Mouse (Mus musculus): ENCODE measurements around the gene Eef2. TPM values are rescaled to one million over a fixed set of nuclear protein-coding genes. Genes with fewer than 3 reads are reported as not detected.

Eef2 gene
- total and polyA plus RNA-seq, 2 experiments from 2014 or later = 485 to 2,175 TPM

DNA sequence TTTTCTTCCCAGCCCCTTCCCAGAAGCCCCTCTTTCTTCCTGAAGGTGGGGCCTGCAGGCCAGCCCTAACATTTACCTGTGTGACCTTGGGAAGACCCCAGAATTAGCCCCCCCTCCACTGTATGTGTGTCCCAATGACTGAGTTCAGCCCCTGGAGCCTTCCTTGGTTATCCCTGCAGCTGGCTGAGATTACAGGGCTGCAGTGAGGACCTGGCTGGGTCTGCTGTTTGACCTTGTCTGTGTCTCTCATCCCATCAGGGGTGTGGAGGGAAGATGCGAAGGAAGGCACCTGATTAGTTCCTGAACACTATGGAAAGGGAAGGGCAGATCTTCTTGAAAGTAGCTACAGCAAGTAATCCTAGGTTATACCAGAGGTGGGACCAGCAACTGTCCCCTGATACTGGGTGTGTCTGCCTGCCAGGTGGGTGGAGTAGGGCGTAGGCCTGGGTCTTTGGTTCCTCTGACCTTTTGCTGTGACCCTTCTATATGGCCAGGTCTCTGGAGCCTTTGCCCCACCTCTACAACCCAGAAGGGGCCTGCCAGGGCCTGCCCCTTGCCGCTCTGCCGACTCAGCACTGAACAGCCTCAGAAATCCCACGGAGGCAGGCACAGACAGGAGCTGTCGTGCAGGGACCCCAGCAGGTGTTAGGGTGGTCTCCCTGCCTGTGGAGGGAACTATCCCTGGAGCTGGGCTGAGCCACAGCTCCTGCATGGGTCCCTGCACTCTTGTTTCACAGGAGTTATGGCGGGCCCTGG, 34.8 kb upstream of the Eef2 start:
- WGBS = 78% methylated on average over 7 of the region's 7 CpGs
- no peak for ATAC-seq
- peaks cover 9% of the 10 kb centered on the region for H3K4me1 ChIP-seq (ENCODE audit: insufficient read depth)
- H3K27me3 ChIP-seq (ENCODE audit: insufficient read depth, low read length) = no peaks in the 10 kb centered on the region
- H3K4me2 ChIP-seq (ENCODE audit: low read depth) = no peak overlapping the region
- no peak for DNase-seq
- no peak overlapping the region for H3K4me3 ChIP-seq (ENCODE audit: low read depth, low read length)
- no peak overlapping the region for H3K9ac ChIP-seq
- no peaks in the 10 kb centered on the region for H3K9me3 ChIP-seq (ENCODE audit: low read length)
- peaks cover 28% of the 10 kb centered on the region for H3K36me3 ChIP-seq (ENCODE audit: insufficient read depth)
- TF ChIP-seq CTCF (IDR thresholded peaks at IDR 0.05; ENCODE audit: low read depth) = no peak
- H3K27ac ChIP-seq (ENCODE audit: low read depth, low read length) = no peak overlapping the region

DNA sequence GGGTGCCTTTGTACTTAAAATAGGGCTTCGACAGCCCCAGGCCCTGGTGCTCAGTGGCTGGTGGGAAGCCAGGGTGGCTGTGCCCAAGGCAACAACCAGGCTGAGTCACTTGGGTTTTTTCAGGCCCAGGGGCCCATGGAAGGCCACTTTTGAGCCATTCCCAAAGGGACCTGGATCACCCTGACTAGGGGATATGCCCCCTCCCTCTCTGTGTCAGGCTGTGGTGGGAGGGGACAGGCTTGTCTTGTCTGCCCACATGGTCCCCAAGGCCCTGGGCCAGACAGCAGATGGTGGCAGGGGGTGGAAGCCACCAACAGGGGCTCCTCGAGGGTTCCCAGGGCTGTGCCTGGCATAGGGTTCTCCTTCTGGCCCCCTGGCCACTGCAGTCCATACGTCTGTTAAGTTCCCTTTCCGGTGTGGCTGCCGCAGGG, 33.9 kb upstream of the Eef2 start:
- DNase-seq (no peak), ATAC-seq (no peak)
- Histone ChIP-seq H3K4me2 (ENCODE audit: low read depth) (no peak overlapping the region), H3K27me3 (ENCODE audit: insufficient read depth, low read length) (no peaks in the 10 kb centered on the region), H3K9ac (no peak overlapping the region), H3K4me1 (ENCODE audit: insufficient read depth) (peaks cover 9% of the 10 kb centered on the region), H3K27ac (ENCODE audit: low read depth, low read length) (no peak overlapping the region), H3K4me3 (ENCODE audit: low read depth, low read length) (no peak overlapping the region), H3K9me3 (ENCODE audit: low read length) (no peaks in the 10 kb centered on the region), H3K36me3 (ENCODE audit: insufficient read depth) (peaks cover 38% of the 10 kb centered on the region)
- WGBS = 58% methylated on average over 5 of the region's 5 CpGs
- no peak for TF ChIP-seq CTCF (IDR thresholded peaks at IDR 0.05; ENCODE audit: low read depth)

DNA sequence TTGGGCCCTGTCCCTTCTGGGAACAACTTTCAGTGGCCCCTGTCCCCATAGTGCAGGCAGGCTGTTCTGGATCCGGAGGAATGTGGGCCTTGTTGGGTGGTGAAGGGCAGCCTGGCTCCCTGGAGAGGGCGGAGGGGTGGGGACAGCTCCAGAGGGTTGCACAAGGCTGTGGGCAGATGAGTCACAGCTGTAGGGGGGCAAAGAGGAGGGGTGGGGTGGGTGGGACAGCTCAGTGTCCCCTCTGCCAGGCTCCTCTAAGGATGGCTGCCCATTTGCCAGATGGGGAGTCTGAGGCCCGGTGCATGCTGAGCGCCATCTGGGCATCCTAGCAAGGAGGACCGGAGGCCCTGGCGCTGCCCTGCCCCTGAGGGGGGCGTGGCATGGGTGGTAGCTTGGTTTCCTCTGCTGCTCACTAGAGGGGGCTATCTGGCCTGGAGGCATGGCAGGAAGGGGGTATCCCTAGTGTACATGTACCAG, 33.2 kb upstream of the Eef2 start:
- TF ChIP-seq CTCF (IDR thresholded peaks at IDR 0.05; ENCODE audit: low read depth) = no peak
- peaks cover 8% of the 10 kb centered on the region for H3K4me1 ChIP-seq (ENCODE audit: insufficient read depth)
- ATAC-seq (no peak), DNase-seq (no peak)
- H3K4me2 ChIP-seq (ENCODE audit: low read depth) = no peak overlapping the region
- H3K27me3 ChIP-seq (ENCODE audit: insufficient read depth, low read length) = no peaks in the 10 kb centered on the region
- no peak overlapping the region for H3K4me3 ChIP-seq (ENCODE audit: low read depth, low read length)
- WGBS = 86% methylated on average over 6 of the region's 7 CpGs
- no peak overlapping the region for H3K27ac ChIP-seq (ENCODE audit: low read depth, low read length)
- no peaks in the 10 kb centered on the region for H3K9me3 ChIP-seq (ENCODE audit: low read length)
- no peak overlapping the region for H3K9ac ChIP-seq
- peaks cover 44% of the 10 kb centered on the region for H3K36me3 ChIP-seq (ENCODE audit: insufficient read depth)

DNA sequence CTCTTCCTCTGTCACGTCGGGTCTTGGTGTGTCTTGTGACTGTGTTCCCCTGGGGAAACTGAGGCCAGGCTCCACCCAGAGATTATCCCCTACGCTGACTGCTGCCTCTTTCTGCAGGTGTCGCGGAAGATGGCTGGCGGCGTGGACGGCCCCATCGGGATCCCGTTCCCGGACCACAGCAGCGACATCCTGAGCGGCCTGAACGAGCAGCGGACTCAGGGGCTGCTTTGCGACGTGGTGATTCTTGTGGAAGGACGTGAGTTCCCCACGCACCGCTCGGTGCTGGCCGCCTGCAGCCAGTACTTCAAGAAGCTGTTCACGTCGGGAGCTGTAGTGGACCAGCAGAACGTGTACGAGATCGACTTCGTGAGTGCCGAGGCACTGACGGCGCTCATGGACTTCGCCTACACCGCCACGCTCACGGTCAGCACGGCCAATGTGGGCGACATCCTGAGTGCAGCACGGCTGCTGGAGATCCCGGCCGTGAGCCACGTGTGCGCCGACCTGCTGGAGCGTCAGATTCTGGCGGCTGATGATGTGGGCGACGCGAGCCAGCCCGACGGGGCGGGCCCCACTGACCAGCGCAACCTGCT, 32.5 kb upstream of the Eef2 start:
- DNase-seq (no peak), ATAC-seq (no peak)
- H3K9ac ChIP-seq = no peak overlapping the region
- H3K27ac ChIP-seq (ENCODE audit: low read depth, low read length) = no peak overlapping the region
- peaks cover 52% of the 10 kb centered on the region for H3K36me3 ChIP-seq (ENCODE audit: insufficient read depth)
- no peaks in the 10 kb centered on the region for H3K27me3 ChIP-seq (ENCODE audit: insufficient read depth, low read length)
- WGBS = 94% methylated on average over 52 of the region's 52 CpGs
- H3K9me3 ChIP-seq (ENCODE audit: low read length) = no peaks in the 10 kb centered on the region
- H3K4me2 ChIP-seq (ENCODE audit: low read depth) = no peak overlapping the region
- H3K4me3 ChIP-seq (ENCODE audit: low read depth, low read length) = no peak overlapping the region
- peaks cover 2% of the 10 kb centered on the region; the same call in 1 of the 2 replicates for H3K4me1 ChIP-seq (ENCODE audit: insufficient read depth)
- no peak for TF ChIP-seq CTCF (IDR thresholded peaks at IDR 0.05; ENCODE audit: low read depth)

DNA sequence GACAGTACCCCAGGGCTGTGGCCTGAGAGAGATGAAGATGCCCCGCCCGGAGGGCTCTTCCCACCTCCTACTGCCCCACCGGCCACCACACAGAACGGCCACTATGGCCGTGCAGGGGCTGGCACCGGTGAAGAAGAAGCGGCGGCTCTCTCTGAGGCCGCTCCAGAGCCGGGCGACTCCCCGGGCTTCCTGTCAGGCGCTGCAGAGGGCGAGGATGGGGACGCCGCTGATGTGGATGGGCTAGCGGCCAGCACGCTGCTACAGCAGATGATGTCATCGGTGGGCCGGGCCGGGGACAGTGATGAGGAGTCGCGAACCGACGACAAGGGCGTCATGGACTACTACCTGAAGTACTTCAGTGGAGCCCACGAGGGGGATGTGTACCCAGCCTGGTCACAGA, 31.8 kb upstream of the Eef2 start:
- Histone ChIP-seq H3K4me1 (ENCODE audit: insufficient read depth) (no peaks in the 10 kb centered on the region; the same call in 1 of the 2 replicates), H3K4me2 (ENCODE audit: low read depth) (no peak overlapping the region), H3K36me3 (ENCODE audit: insufficient read depth) (peaks cover 54% of the 10 kb centered on the region), H3K27me3 (ENCODE audit: insufficient read depth, low read length) (no peaks in the 10 kb centered on the region), H3K27ac (ENCODE audit: low read depth, low read length) (no peak overlapping the region), H3K4me3 (ENCODE audit: low read depth, low read length) (no peak overlapping the region), H3K9me3 (ENCODE audit: low read length) (no peaks in the 10 kb centered on the region), H3K9ac (no peak overlapping the region)
- DNase-seq (no peak), ATAC-seq (no peak)
- 93% methylated on average over 27 of the region's 27 CpGs for WGBS
- no peak for TF ChIP-seq CTCF (IDR thresholded peaks at IDR 0.05; ENCODE audit: low read depth)

DNA sequence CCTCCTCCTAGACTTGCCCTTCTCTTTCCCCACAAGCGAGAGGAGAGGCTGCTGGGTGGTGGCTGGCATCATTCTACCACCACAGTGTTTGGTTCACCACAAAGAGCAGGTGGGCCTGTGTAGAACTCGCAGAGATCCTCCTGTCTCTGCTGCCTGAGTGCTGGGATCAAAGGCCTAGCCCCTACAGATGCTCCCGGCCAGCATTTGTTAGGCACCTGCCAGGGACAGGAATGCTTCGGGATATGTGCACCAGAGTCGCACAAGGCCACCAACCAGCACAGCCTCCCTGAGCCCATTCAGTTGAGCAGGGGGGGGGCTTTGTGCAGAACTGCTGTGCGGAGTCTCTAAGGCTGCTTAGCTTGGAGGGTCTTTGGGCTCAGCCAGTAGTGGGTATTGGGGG, 31.1 kb upstream of the Eef2 start:
- Histone ChIP-seq H3K4me3 (ENCODE audit: low read depth, low read length) (no peak overlapping the region), H3K4me2 (ENCODE audit: low read depth) (no peak overlapping the region), H3K4me1 (ENCODE audit: insufficient read depth) (no peaks in the 10 kb centered on the region; the same call in 1 of the 2 replicates), H3K27ac (ENCODE audit: low read depth, low read length) (no peak overlapping the region), H3K9ac (no peak overlapping the region), H3K9me3 (ENCODE audit: low read length) (no peaks in the 10 kb centered on the region), H3K27me3 (ENCODE audit: insufficient read depth, low read length) (no peaks in the 10 kb centered on the region), H3K36me3 (ENCODE audit: insufficient read depth) (peaks cover 56% of the 10 kb centered on the region)
- TF ChIP-seq CTCF (IDR thresholded peaks at IDR 0.05; ENCODE audit: low read depth) = no peak
- ATAC-seq = no peak
- 89% methylated on average over 6 of the region's 6 CpGs for WGBS
- DNase-seq = no peak

DNA sequence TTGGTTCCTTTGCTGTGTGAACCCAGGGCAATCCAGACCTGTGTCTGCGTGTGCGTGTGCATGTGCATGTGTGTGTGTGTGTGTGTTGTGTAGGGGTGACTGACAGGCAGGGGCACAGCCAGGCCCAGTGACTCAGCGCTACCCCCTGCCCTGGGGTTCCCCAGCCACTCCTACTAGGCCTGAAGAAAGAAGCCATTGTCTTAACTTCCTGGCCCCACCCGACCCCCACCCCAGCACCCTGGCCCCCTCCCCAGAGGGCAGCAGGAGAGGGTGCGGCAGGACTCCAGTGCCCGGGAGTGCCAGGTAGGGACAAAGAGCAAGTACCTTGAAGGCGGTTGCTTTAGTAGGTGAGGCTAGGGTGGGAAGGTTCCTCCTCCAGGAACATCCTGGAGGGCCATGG, 30.7 kb upstream of the Eef2 start:
- WGBS = 88% methylated on average over 7 of the region's 7 CpGs
- H3K9me3 ChIP-seq (ENCODE audit: low read length) = no peaks in the 10 kb centered on the region
- H3K27ac ChIP-seq (ENCODE audit: low read depth, low read length) = no peak overlapping the region
- H3K27me3 ChIP-seq (ENCODE audit: insufficient read depth, low read length) = no peaks in the 10 kb centered on the region
- DNase-seq = no peak
- H3K4me2 ChIP-seq (ENCODE audit: low read depth) = no peak overlapping the region
- H3K4me1 ChIP-seq (ENCODE audit: insufficient read depth) = no peaks in the 10 kb centered on the region; the same call in 1 of the 2 replicates
- H3K4me3 ChIP-seq (ENCODE audit: low read depth, low read length) = no peak overlapping the region
- ATAC-seq = no peak
- H3K9ac ChIP-seq = no peak overlapping the region
- H3K36me3 ChIP-seq (ENCODE audit: insufficient read depth) = peaks cover 58% of the 10 kb centered on the region
- no peak for TF ChIP-seq CTCF (IDR thresholded peaks at IDR 0.05; ENCODE audit: low read depth)
